Mouse (Mus musculus): ENCODE results near the gene Cbx8. TPM values are rescaled to one million over a fixed set of nuclear protein-coding genes. Genes with fewer than 3 reads are reported as not detected.

The Cbx8 gene
- polyA plus RNA-seq, 1 experiment, result 4.2 TPM

DNA sequence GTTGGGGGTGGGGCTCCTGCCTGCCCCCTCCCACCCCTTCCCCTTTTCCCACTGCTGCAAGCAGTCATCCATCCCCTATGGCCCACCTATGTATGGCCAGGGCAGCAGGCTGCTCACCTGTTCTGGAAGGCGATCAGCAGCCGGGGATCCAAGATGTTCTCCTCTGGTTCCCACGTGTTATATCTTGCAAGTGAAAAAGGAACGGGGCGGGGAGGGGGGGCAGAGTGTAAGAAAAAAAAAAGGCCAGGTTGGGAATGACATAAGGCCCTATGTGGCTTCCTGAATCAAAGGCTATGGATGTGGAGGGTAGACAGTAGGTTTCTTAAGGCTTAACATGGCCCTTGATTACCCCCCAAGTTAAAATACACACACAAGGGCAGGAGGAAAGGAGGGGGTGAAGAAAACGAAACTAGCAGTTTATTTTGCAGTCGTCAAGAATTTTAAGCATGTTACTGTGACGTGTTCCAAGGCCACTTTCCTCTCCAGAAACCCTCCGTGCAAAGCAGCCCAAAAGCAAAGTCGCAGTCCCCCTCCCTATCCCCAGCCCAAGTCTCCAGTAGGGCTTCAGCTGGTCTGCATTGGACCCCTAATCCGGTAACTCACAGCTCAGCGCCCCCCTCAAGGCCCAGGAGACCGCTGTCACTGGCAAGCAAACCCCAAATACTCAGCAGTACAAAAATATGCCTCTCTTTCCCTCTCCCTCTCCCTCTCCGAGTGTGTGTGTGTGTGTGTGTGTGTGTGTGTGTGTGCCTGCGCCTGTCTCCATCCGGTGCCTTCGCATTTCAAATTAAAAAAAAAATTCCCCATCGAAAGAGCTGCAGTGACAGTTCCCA is 43.9 kb upstream of the Cbx8 start:
- TF ChIP-seq CTCF (IDR thresholded peaks at IDR 0.05; ENCODE audit: borderline replicate concordance, insufficient read depth, low read length), result no peak
- TF ChIP-seq POLR2A (IDR thresholded peaks at IDR 0.05; ENCODE audit: low read depth, low read length), result 0 out of 2 replicates have a peak, but pooled peaks have one; percentile 5
- Histone ChIP-seq H3K4me3 (ENCODE audit: insufficient read depth, low read length) (peak overlapping the region; percentile 64), H3K4me1 (ENCODE audit: control insufficient read depth, insufficient read depth, low read length) (peaks cover 9% of the 10 kb centered on the region), H3K27ac (ENCODE audit: insufficient read depth, low read length) (peak overlapping the region; percentile 67)

DNA sequence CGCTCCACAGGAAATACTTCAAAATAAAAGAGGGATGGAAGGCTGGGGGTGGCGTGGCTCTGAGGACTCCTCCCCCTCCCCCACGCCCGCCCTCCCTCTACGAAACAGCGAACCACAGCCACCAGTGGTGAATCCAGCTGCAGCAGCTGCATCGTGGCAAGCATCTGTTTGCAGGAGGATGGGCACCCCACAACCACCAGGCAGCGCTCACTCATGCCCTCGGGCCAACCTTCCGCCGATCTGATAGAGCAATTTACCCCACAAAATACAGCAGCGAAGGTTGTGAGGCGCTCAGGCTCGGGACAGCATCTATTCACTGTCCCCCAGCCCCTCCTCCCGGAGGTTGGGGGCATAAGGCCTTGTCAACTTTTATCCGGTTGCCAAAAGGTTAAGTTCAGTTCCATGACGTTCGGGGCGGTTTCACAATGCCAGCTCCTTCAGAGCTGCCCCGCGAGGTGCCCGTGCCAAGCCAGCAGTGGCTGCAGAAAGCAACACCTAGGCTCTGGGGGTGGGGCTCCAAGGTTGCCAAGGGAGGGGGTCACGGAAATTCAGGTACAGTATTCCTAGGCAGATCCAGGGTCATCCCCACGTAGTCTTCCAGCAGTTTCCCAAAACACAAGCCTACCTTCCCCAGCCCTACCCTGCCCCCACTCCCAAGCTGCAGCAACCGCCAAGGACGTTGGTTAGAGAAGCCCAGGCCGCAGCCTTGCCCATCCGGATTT is 43.1 kb upstream of the Cbx8 start:
- peaks cover 12% of the 10 kb centered on the region for H3K4me1 ChIP-seq (ENCODE audit: control insufficient read depth, insufficient read depth, low read length)
- H3K27ac ChIP-seq (ENCODE audit: insufficient read depth, low read length), result peak overlapping the region; percentile 67; the same call in 1 of the 2 replicates
- TF ChIP-seq CTCF (IDR thresholded peaks at IDR 0.05; ENCODE audit: borderline replicate concordance, insufficient read depth, low read length) (0 out of 2 replicates have a peak, but pooled peaks have one; percentile 2), POLR2A (IDR thresholded peaks at IDR 0.05; ENCODE audit: low read depth, low read length) (0 out of 2 replicates have a peak, but pooled peaks have one; percentile 44)
- H3K4me3 ChIP-seq (ENCODE audit: insufficient read depth, low read length), result peak overlapping the region; percentile 64

DNA sequence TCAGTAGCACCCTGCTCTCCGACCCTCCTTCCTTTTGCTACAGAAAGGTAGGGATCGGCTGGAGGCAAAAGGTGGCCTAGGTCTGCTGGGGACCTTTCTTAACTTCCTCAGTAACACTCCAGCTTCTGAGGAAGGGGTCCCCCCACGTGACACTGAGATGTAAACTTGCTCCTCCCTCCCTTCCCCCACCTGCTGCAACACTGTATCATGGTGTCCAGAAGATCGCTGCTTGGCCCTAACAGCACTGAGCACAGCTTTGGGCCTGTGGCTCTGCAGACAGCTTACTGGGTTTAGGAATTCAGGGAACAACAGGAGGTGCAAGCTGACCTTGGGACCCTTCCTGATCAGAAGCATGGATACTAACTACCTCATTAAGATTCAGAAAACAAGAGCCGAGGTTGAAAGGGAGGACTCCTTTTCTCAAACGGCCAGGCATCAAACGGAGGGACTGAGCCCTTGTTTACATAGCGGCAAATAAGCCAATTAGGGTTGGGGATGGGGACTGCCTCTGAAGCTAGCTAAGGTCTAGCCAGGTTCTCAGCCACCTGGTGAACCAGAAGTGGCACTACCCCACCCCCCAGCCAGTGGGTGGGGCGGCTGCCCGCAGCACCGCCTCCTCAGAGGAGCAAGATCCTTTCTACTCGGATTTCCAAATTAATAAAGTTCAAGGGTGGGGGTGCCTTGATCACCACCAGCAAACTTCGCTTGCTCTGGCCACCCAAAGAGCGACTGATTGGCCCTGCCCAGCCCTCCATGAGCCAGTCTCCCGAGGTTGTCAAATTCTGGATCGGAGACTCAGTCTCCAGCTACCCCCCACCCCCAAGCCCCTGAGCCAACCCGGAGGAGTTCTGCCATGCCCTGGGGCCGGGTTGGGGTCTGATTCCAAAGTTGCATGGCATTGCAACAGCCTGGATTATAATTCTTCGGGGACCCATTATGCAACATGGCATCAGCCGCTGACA is 42.1 kb upstream of the Cbx8 start:
- no peak overlapping the region for H3K27ac ChIP-seq (ENCODE audit: insufficient read depth, low read length)
- no peak overlapping the region for H3K4me3 ChIP-seq (ENCODE audit: insufficient read depth, low read length)
- no peak for TF ChIP-seq CTCF (IDR thresholded peaks at IDR 0.05; ENCODE audit: borderline replicate concordance, insufficient read depth, low read length)
- TF ChIP-seq POLR2A (IDR thresholded peaks at IDR 0.05; ENCODE audit: low read depth, low read length), result no peak
- peaks cover 12% of the 10 kb centered on the region for H3K4me1 ChIP-seq (ENCODE audit: control insufficient read depth, insufficient read depth, low read length)

DNA sequence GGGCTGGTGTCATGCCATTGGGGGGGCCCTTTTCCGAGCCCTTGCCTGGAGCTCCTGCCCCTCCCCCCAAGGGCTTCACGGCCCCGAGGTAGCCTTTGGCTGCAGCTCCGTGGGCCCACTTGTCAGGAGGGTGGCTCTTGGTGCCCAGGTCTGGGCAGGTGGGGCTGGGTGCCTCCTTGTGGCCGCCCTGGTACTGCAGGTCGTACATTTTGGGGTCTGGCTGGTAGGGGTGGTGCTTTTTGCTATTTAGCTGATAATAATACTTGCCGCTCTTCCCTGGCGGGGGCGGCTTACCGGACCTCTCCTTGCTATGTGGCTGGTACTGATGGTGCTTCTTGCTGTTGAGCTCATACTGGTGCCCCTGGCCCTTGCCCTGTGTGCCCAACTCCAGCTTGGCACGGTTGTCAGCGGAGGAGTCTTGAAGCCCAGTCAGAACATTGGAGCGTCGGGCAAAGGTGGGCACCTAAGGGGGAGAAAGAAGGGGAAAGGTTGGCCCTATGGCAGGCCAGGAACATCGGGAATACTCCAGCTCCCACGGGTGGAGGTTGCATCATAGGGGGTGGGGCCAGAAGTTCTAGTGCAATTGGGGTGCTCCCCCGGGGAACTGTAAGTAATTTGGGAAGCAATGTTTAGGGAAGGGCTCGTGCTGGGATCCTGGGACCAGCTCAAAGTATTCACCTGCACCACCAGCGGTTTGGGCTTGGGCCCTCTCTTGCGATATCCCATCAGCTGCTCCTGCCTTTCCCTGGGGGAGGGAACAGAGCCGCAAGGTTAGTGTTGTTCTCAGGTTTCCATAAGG is 41.3 kb upstream of the Cbx8 start:
- H3K27ac ChIP-seq (ENCODE audit: insufficient read depth, low read length), result no peak overlapping the region
- H3K4me3 ChIP-seq (ENCODE audit: insufficient read depth, low read length), result no peak overlapping the region
- peaks cover 12% of the 10 kb centered on the region for H3K4me1 ChIP-seq (ENCODE audit: control insufficient read depth, insufficient read depth, low read length)
- TF ChIP-seq CTCF (IDR thresholded peaks at IDR 0.05; ENCODE audit: borderline replicate concordance, insufficient read depth, low read length), result peak; percentile 39; the same call in 1 of the 2 replicates
- no peak for TF ChIP-seq POLR2A (IDR thresholded peaks at IDR 0.05; ENCODE audit: low read depth, low read length)

DNA sequence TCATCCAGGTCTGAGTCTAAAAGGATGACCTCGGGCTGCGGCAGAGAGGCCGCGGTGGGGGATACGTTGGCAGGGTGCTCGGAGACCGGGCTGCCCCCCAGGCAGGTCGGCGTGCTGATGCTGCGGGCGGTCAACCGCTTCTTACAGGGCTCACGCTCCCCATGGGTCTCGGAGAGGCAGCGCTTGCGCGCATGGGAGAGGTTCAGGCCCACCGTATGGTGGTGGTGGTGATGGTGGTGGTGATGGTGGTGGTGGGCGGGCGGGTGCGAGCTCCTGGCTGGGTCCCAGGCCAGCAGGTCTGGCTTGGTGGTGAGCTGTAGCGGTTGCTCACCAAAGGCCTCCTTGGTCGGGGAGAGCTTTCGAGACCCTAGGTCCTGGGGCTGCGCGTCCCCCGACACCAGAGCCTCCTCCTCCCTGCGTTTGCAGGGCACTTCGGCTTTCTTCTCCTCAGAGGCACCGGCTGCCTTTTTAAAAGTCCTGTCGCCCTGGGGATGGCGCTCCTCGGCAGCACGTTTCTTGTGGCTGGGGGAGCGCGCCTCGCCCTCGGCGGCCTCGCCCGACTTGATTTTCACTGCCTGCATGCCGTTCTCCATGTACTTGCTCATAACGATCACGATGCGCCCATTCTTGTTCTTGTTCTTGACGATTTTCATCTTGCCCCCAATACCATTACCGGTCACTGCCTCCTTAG is 40.5 kb upstream of the Cbx8 start:
- Histone ChIP-seq H3K27ac (ENCODE audit: insufficient read depth, low read length) (no peak overlapping the region), H3K4me3 (ENCODE audit: insufficient read depth, low read length) (no peak overlapping the region), H3K4me1 (ENCODE audit: control insufficient read depth, insufficient read depth, low read length) (peaks cover 12% of the 10 kb centered on the region)
- TF ChIP-seq CTCF (IDR thresholded peaks at IDR 0.05; ENCODE audit: borderline replicate concordance, insufficient read depth, low read length) (no peak), POLR2A (IDR thresholded peaks at IDR 0.05; ENCODE audit: low read depth, low read length) (no peak)

- Histone ChIP-seq H3K4me1 (ENCODE audit: control insufficient read depth, insufficient read depth, low read length) (peaks cover 12% of the 10 kb centered on the region), H3K4me3 (ENCODE audit: insufficient read depth, low read length) (no peak overlapping the region), H3K27ac (ENCODE audit: insufficient read depth, low read length) (no peak overlapping the region)
- no peak for TF ChIP-seq POLR2A (IDR thresholded peaks at IDR 0.05; ENCODE audit: low read depth, low read length)
- TF ChIP-seq CTCF (IDR thresholded peaks at IDR 0.05; ENCODE audit: borderline replicate concordance, insufficient read depth, low read length), result no peak
Observed at GRCm38 (mm10) chr11:119080461-119081147, 39.8 kb upstream of the Cbx8 start.

- Histone ChIP-seq H3K4me3 (ENCODE audit: insufficient read depth, low read length) (no peak overlapping the region), H3K27ac (ENCODE audit: insufficient read depth, low read length) (no peak overlapping the region), H3K4me1 (ENCODE audit: control insufficient read depth, insufficient read depth, low read length) (peaks cover 12% of the 10 kb centered on the region)
- TF ChIP-seq CTCF (IDR thresholded peaks at IDR 0.05; ENCODE audit: borderline replicate concordance, insufficient read depth, low read length), result no peak
- TF ChIP-seq POLR2A (IDR thresholded peaks at IDR 0.05; ENCODE audit: low read depth, low read length), result no peak
Observed at GRCm38 (mm10) chr11:119079445-119079837, 38.7 kb upstream of the Cbx8 start.
